ENCODE assay signal across 8 mouse cellular contexts in genomic region chr8:22399285-22399880, GRCm38 (mm10). TPM values are rescaled to one million over a fixed set of nuclear protein-coding genes. Genes with fewer than 3 reads are reported as not detected.
DNase-seq lines count a peak whose midpoint lies in the region; ATAC-seq lines count a peak whose summit lies in the region.

No protein-coding gene starts in this region.

- H3K4me1 ChIP-seq in forebrain, embryonic 11.5 days (replicated peaks; ENCODE audit: control insufficient read depth, insufficient read depth, low read length), result no peaks in the 10 kb centered on the region
- H3K4me1 ChIP-seq in limb, embryonic 13.5 days, result peaks cover 22% of the 10 kb centered on the region

- peak overlapping the region; percentile 88; the same call in 1 of the 2 replicates for H3K4me2 ChIP-seq in forebrain, embryonic 11.5 days (ENCODE audit: low read depth, low read length, severe bottlenecking)
- peak overlapping the region; percentile 75 for H3K4me2 ChIP-seq in limb, embryonic 13.5 days (replicated peaks)

- no peak for ATAC-seq in forebrain, embryonic 11.5 days (replicated peaks; ENCODE audit: low FRiP score)
- no peak for ATAC-seq in limb, embryonic 13.5 days (ENCODE audit: low FRiP score, low read depth)
- ATAC-seq in monocyte, adult 5-6 weeks (replicated peaks; ENCODE audit: insufficient number of reproducible peaks, low FRiP score, low TSS enrichment, poor library complexity, severe bottlenecking), result no peak

- H3K27ac ChIP-seq in forebrain, embryonic 11.5 days (ENCODE audit: low read depth, low read length), result no peak overlapping the region
- H3K27ac ChIP-seq in limb, embryonic 13.5 days, result peak overlapping the region; percentile 73

- H3K4me3 ChIP-seq in forebrain, embryonic 11.5 days (ENCODE audit: low read depth, low read length), result no peak overlapping the region; the same call in 1 of the 2 replicates
- H3K4me3 ChIP-seq in limb, embryonic 13.5 days, result peak overlapping the region; percentile 76

- no peaks in the 10 kb centered on the region for H3K27me3 ChIP-seq in forebrain, embryonic 11.5 days (ENCODE audit: control insufficient read depth, insufficient read depth, low read length)
- H3K27me3 ChIP-seq in limb, embryonic 13.5 days, result no peaks in the 10 kb centered on the region

- H3K36me3 ChIP-seq in forebrain, embryonic 11.5 days (ENCODE audit: control insufficient read depth, insufficient read depth, low read length), result no peaks in the 10 kb centered on the region
- peaks cover 3% of the 10 kb centered on the region; the same call in 1 of the 2 replicates for H3K36me3 ChIP-seq in limb, embryonic 13.5 days

- no peaks in the 10 kb centered on the region for H3K9me3 ChIP-seq in forebrain, embryonic 11.5 days (ENCODE audit: control insufficient read depth, low read length)
- H3K9me3 ChIP-seq in limb, embryonic 13.5 days, result no peaks in the 10 kb centered on the region

- H3K9ac ChIP-seq in forebrain, embryonic 11.5 days (ENCODE audit: low read length), result no peak overlapping the region
- peak overlapping the region; percentile 85 for H3K9ac ChIP-seq in limb, embryonic 13.5 days

- DNase-seq in cerebellum, adult 9-10 months, result peak; percentile 52
- no peak for DNase-seq in cerebellum, postnatal 4 days (ENCODE audit: low spot score in 2 of 2)
- DNase-seq in 3T3-L1 (ENCODE audit: low read depth, low spot score), result peak; percentile 23
- no peak for DNase-seq in forebrain, embryonic 11.5 days (ENCODE audit: low spot score)
- no peak for DNase-seq in right cerebral cortex, adult 18-20 months
- DNase-seq in urinary bladder, postnatal 4 days (ENCODE audit: low spot score in 2 of 2), result no peak

- 87% methylated on average over 8 of the region's 8 CpGs for WGBS in forebrain, embryonic 11.5 days
- WGBS in limb, embryonic 13.5 days, result 84% methylated on average over 8 of the region's 8 CpGs

RNA-seq across cellular contexts. Expression of gene Slc25a15, which starts 1.0 kb away (rescaled TPM):
- polyA plus RNA-seq in forebrain, embryonic 11.5 days (2014; fragmentation: Nextera tagmentation; extraction: Ambion mirVana), result 17.4 and 18.2 TPM in 2 replicates
- polyA plus RNA-seq in limb, embryonic 13.5 days (2015; fragmentation: Nextera tagmentation; extraction: Ambion mirVana), result 17.0 and 17.3 TPM in 2 replicates
- 2.8 to 5.7 TPM (median 3.0 TPM) in 3 replicates for total RNA-seq in monocyte, adult 5-6 weeks (2017)

RNA-seq across cellular contexts. Expression of gene Mrps31, which starts 11.8 kb away (rescaled TPM):
- 37.3 and 43.6 TPM in 2 replicates for polyA plus RNA-seq in forebrain, embryonic 11.5 days (2014; fragmentation: Nextera tagmentation; extraction: Ambion mirVana)
- polyA plus RNA-seq in limb, embryonic 13.5 days (2015; fragmentation: Nextera tagmentation; extraction: Ambion mirVana), result 36.2 and 36.7 TPM in 2 replicates
- 11.2 to 22.1 TPM (median 17.3 TPM) in 3 replicates for total RNA-seq in monocyte, adult 5-6 weeks (2017)

Comparison
In these comparisons a context has a peak if more than half of its experiments do, and no peak if none do; other contexts are left out.
1. DNase-seq: peak in cerebellum, adult 9-10 months (single experiment) and 3T3-L1 (single experiment); none in cerebellum, postnatal 4 days (0 of 2), forebrain, embryonic 11.5 days (single experiment), right cerebral cortex, adult 18-20 months (single experiment) and urinary bladder, postnatal 4 days (0 of 2).